Mouse (Mus musculus) intestine, embryonic 16.5 days (tissue): Measurements from ENCODE around the gene Iffo1. TPM values are rescaled to one million over a fixed set of nuclear protein-coding genes. Genes with fewer than 3 reads are reported as not detected.
A peak's percentile ranks its signal among the peaks of the same experiment; 100 is the strongest.

Experiments
- ATAC-seq: fragments of 200-750 bp; cut with Nextera tagmentation; 2 replicates; pipeline ENCODE4 v1.8.0; 2017; ENCODE audit warnings: moderate TSS enrichment, moderate library complexity
- H3K27ac ChIP-seq: fragments of 300-500 bp; sonication (generic); 2 replicates; pipeline ENCODE4 v1.5.1; 2014; ENCODE audit warnings: mild to moderate bottlenecking, low read length
- H3K27me3 ChIP-seq: fragments of 300-500 bp; sonication (generic); replicated peaks from 2 replicates; pipeline ENCODE4 v1.6.1; 2014; ENCODE audit warnings: low read length, control low read depth, mixed read lengths; ENCODE audit not compliant: control insufficient read depth, insufficient read depth
- H3K36me3 ChIP-seq: fragments of 300-500 bp; sonication (generic); 2 replicates; pipeline ENCODE4 v1.6.1; 2014; ENCODE audit warnings: low read length, control low read depth; ENCODE audit not compliant: control insufficient read depth, insufficient read depth
- H3K4me1 ChIP-seq: fragments of 300-500 bp; sonication (generic); 2 replicates; pipeline ENCODE4 v1.6.1; 2014; ENCODE audit warnings: low read length, control low read depth, mixed read lengths; ENCODE audit not compliant: control insufficient read depth, insufficient read depth
- H3K4me2 ChIP-seq: fragments of 300-500 bp; sonication (generic); 2 replicates; pipeline ENCODE4 v1.6.1; 2014; ENCODE audit warnings: low read depth, low read length, control low read depth
- H3K4me3 ChIP-seq: fragments of 300-500 bp; sonication (generic); 2 replicates; pipeline ENCODE4 v1.5.1; 2014; ENCODE audit warnings: mild to moderate bottlenecking, low read length
- H3K9ac ChIP-seq: fragments of 300-500 bp; sonication (generic); 2 replicates; pipeline ENCODE4 v1.6.1; 2014; ENCODE audit warnings: low read depth, low read length
- H3K9me3 ChIP-seq: fragments of 300-500 bp; sonication (generic); 2 replicates; pipeline ENCODE4 v1.6.1; 2016; ENCODE audit warnings: low read length, control low read depth; ENCODE audit not compliant: control insufficient read depth
- WGBS: fragments of 180-500 bp; shearing (Covaris S2); extraction: QIAGEN DNeasy Blood & Tissue Kit; methylation state at CpG from one replicate; pipeline ENCODE4 v1.1.7; 2014; 5-methylcytosine and 5-hydroxymethylcytosine counted together
- polyA plus RNA-seq: library from polyadenylated mRNA; unstranded; fragments of >200 nt; fragmentation: Nextera tagmentation; extraction: Ambion mirVana; gene quantifications from 2 replicates; pipeline ENCODE4 v1.2.1, GENCODE M21; 2015

The Iffo1 gene
- polyA plus RNA-seq, 1 experiment from 2014 or later, result 4.5 TPM

- H3K9ac ChIP-seq, result peak overlapping the region; percentile 98
- H3K4me3 ChIP-seq, result peak overlapping the region; percentile 91
- H3K27me3 ChIP-seq, result no peaks in the 10 kb centered on the region
- H3K36me3 ChIP-seq, result peaks cover under 1% of the 10 kb centered on the region
- peak overlapping the region; percentile 94 for H3K27ac ChIP-seq
- 3% methylated on average over 20 of the region's 20 CpGs for WGBS
- peak overlapping the region; percentile 83 for H3K4me2 ChIP-seq
- ATAC-seq, result no peak
- H3K4me1 ChIP-seq, result peaks cover 38% of the 10 kb centered on the region
- H3K9me3 ChIP-seq, result no peaks in the 10 kb centered on the region
Measured at GRCm38 (mm10) chr6:125163801-125164657, 19.0 kb downstream of the Iffo1 start.

DNA sequence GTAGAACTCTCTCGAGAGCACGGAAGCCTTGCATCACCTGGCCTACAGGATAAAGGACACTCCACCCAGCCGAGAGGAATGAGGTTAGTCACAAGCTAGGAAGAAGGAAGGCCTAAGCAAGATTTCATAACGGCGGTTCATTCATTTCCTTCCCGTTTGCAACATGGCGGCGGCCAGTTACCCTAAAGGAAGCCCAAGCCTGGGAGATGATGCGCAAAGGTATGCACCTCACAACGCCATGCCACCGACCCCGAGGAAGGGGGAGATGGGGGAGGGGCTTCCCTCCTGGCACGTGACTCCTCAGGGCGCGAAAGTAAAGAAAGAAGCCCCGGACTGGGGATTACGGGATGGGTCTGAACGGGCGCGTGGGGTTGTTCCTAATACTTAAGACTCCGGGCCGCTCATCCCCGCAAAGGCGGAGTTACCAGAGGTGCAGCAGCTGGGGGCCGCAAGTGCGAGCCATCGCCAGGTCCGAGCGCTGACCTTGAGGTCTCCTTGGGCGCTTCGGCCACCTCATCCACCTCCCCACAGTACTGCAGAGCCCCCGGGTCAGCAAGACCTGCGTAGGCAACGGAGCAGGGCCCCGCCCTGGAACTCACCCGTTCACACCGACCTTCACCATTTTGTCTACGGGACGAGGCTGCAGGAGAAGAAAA lies 19.8 kb downstream of the Iffo1 start:
- H3K36me3 ChIP-seq, result peaks cover 6% of the 10 kb centered on the region
- WGBS, result under 1% methylated on average over 39 of the region's 39 CpGs
- no peaks in the 10 kb centered on the region for H3K27me3 ChIP-seq
- peak overlapping the region; percentile 83 for H3K4me2 ChIP-seq
- ATAC-seq, result peak; percentile 2
- peak overlapping the region; percentile 94 for H3K27ac ChIP-seq
- no peaks in the 10 kb centered on the region for H3K9me3 ChIP-seq
- peaks cover 38% of the 10 kb centered on the region for H3K4me1 ChIP-seq
- peak overlapping the region; percentile 91 for H3K4me3 ChIP-seq
- H3K9ac ChIP-seq, result peak overlapping the region; percentile 98

DNA sequence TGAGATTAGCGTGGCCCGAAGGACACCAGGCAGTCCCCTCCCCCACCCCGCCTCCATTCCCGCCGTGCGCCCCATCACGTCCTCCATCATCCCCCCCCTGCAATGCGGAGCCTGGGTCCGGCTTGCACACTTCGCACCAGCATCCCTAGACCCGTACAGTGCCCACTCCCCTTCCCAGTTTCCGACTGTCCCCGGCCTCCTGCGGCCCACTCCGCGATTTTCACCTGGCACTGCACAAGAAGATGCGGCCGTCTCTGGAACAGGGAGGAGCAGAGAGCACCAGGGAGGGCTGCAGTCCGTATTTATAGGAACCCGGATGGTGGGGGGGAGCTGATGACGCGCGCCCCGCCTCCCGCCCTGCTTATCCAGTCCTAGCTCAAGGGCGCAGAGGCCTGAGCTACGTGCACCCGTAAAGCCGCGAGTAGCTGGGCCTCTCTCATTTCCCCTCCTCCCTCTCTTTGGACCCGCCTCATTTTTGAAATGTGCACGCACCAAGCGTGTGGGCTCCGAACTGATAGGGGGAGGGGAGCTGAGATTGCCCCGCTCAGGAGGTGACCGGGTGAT lies 20.4 kb downstream of the Iffo1 start:
- peak; percentile 85 for ATAC-seq
- Histone ChIP-seq H3K27me3 (no peaks in the 10 kb centered on the region), H3K27ac (peak overlapping the region; percentile 99), H3K4me3 (peak overlapping the region; percentile 91), H3K36me3 (peaks cover 8% of the 10 kb centered on the region), H3K9ac (peak overlapping the region; percentile 98), H3K4me2 (peak overlapping the region; percentile 83), H3K4me1 (peaks cover 38% of the 10 kb centered on the region), H3K9me3 (no peaks in the 10 kb centered on the region)
- WGBS, result under 1% methylated on average over 36 of the region's 36 CpGs

DNA sequence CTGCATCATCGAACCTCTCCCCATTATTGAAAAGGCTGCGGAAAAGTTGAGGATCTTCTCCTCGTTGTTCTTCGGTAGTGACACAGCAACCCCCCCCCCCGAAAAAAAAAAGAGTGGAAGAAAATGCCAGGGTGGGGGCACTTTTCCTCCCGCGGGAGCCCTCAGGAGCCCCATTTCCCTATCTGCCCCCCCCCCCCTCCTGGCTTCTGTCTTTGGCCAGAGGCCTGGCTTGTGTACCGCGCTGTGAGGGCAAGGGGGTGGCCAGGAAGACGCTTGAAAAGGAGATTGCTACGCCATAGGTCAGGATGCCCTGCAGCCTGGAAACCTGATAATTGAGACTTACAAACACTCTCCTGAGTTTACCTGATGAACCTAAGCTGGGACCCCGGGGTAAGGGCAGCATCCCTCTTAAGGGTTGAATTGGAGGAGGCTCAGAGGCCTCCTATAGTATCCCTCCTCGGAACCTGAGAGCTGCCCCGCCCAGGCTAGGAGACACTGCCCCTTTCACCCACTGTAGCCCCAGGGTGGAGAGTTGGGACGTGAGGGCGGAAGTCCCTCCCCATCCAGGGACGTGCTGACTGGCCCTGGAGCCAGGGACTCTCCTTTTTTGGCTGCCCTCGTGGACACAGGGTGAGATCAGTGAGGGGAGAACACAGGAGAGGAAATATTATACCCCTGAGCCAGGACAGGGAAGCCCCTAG lies 21.2 kb downstream of the Iffo1 start, which contains the start of gene Gapdh:
Gene Gapdh (minus strand): TSS at position 417 of the 701 bp plus-strand sequence.
- ATAC-seq, result peak; percentile 83
- WGBS, result under 1% methylated on average over 18 of the region's 18 CpGs
- H3K27me3 ChIP-seq, result no peaks in the 10 kb centered on the region
- peak within 1 kb of the TSS; percentile 99 for H3K27ac ChIP-seq
- H3K36me3 ChIP-seq, result peaks cover 14% of the 10 kb centered on the region; the same call in 1 of the 2 replicates
- peaks cover 34% of the 10 kb centered on the region for H3K4me1 ChIP-seq
- H3K9ac ChIP-seq, result peak within 1 kb of the TSS; percentile 98
- H3K4me3 ChIP-seq, result peak within 1 kb of the TSS; percentile 91
- no peaks in the 10 kb centered on the region for H3K9me3 ChIP-seq
- peak within 1 kb of the TSS; percentile 83 for H3K4me2 ChIP-seq

DNA sequence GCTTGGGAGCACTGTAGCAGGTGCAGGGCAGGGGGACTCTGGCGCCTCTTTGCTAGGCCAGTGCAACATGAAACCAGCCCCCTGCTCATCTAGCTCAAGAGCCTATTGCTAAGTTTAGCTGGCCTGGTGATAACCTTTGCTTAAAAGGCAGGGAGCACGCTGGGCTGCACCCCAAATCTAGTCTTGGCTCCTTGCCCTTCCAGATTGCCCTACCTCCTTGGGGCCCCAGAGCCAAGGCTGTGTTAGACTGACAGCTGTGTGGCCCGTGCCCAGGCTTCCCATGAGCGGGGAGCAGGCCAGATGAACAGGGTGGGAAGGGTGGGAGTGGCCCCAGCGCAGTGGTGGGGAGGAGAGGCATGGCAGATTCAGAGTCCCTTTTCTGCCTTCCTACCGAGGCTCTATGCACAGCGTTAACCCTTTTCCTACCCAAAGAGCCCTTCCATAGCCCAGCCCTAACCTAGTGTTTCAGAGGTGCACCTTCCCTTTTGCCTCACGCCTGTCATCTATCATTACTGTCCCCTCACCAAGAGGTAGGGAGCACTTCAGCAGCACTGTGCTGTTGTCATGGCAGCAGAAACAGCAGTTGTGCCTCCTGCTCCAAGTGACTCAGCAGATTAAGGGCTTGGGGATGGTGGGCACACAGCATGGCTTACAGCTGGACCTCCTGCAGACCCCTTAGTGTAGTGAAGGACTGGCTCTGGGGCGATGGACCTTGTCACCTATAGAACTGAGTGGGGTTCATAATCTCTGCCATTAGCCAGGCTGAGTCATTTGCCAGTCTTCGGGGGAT lies 22.0 kb downstream of the Iffo1 start:
- peaks cover 29% of the 10 kb centered on the region for H3K4me1 ChIP-seq
- peak overlapping the region; percentile 82 for H3K4me2 ChIP-seq
- peak; percentile 61 for ATAC-seq
- H3K27me3 ChIP-seq, result no peaks in the 10 kb centered on the region
- H3K4me3 ChIP-seq, result peak overlapping the region; percentile 91
- H3K9ac ChIP-seq, result peak overlapping the region; percentile 77
- H3K9me3 ChIP-seq, result no peaks in the 10 kb centered on the region
- H3K36me3 ChIP-seq, result peaks cover 21% of the 10 kb centered on the region; the same call in 1 of the 2 replicates
- 13% methylated on average over 10 of the region's 10 CpGs for WGBS
- H3K27ac ChIP-seq, result peak overlapping the region; percentile 99

GRCm38 (mm10) chr6:125168086-125168485 lies 23.0 kb downstream of the Iffo1 start:
- ATAC-seq, result no peak
- Histone ChIP-seq H3K9me3 (no peaks in the 10 kb centered on the region), H3K36me3 (peaks cover 21% of the 10 kb centered on the region; the same call in 1 of the 2 replicates), H3K4me2 (no peak overlapping the region), H3K27me3 (no peaks in the 10 kb centered on the region), H3K4me1 (peaks cover 25% of the 10 kb centered on the region), H3K9ac (no peak overlapping the region), H3K27ac (no peak overlapping the region), H3K4me3 (no peak overlapping the region)
- WGBS, result 91% methylated on average over 14 of the region's 14 CpGs

- no peak for ATAC-seq
- peaks cover 34% of the 10 kb centered on the region for H3K36me3 ChIP-seq
- no peak overlapping the region for H3K27ac ChIP-seq
- H3K27me3 ChIP-seq, result no peaks in the 10 kb centered on the region
- no peak overlapping the region for H3K4me2 ChIP-seq
- H3K4me1 ChIP-seq, result peaks cover 15% of the 10 kb centered on the region
- 80% methylated on average over 6 of the region's 6 CpGs for WGBS
- H3K9me3 ChIP-seq, result no peaks in the 10 kb centered on the region
- no peak overlapping the region for H3K9ac ChIP-seq
- H3K4me3 ChIP-seq, result no peak overlapping the region
Measured at GRCm38 (mm10) chr6:125170194-125170593, 25.2 kb downstream of the Iffo1 start.

DNA sequence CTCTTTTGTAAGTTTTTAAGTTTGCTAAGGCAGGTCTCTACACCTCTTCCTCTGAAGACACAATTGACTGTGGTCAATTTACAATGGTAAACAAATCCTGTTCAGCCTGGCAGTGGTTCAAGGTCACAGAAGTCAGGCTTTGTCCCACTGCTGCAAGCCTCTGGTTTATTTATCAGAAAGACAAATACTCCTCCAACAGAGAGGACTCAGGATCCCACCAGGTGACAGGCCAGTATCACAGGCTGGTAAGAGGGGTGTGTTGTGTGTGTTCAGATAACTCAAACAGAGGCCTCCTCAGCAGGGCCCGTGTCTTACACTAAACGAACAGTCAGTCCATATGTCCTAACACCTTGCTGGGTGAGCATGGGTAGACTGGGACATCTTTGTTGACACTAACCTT lies 27.4 kb downstream of the Iffo1 start:
- no peak for ATAC-seq
- H3K36me3 ChIP-seq, result peaks cover 45% of the 10 kb centered on the region
- H3K27me3 ChIP-seq, result no peaks in the 10 kb centered on the region
- H3K9me3 ChIP-seq, result no peaks in the 10 kb centered on the region
- H3K27ac ChIP-seq, result no peak overlapping the region
- peaks cover 5% of the 10 kb centered on the region for H3K4me1 ChIP-seq
- no peak overlapping the region for H3K9ac ChIP-seq
- no peak overlapping the region for H3K4me3 ChIP-seq
- no peak overlapping the region for H3K4me2 ChIP-seq
- 54% methylated on average over 2 of the region's 2 CpGs for WGBS
